Mouse (Mus musculus) megakaryocyte, adult 5-6 weeks (primary cell): Measurements from ENCODE around the gene Gna15. TPM values are rescaled to one million over a fixed set of nuclear protein-coding genes. Genes with fewer than 3 reads are reported as not detected.

Experiments used
- ATAC-seq: 2 replicates; pipeline ENCODE4 v1.8.0; 2016; ENCODE audit warnings: mild to moderate bottlenecking, inconsistent platforms; ENCODE audit not compliant: poor library complexity, severe bottlenecking
- total RNA-seq, 2 experiments: library from RNA; stranded (forward) in 1 of 2; stranded (reverse) in 1 of 2; fragments of 153-499, 151-499 nt in 1 of 2; fragments of 221-1000, 200-1000 nt in 1 of 2; gene quantifications; 2 replicates each; pipeline versions ENCODE4 v1.2.3 to v1.2.4; 2015 to 2017

The Gna15 gene
- total RNA-seq, 2 experiments from 2014 or later, result 31.5 to 34.3 TPM

GRCm38 (mm10) chr10:81452947-81453288 is 71.1 kb downstream of the Gna15 start:
- ATAC-seq, result no peak

Other genes with a start within 250 kb of the Gna15 start
- gene Tjp3, start 232.6 kb downstream of the Gna15 start, total RNA-seq (2015), result 3.4 and 3.7 TPM in 2 replicates
- gene Tjp3, start 232.6 kb downstream of the Gna15 start, total RNA-seq (2017), result 5.0 and 6.5 TPM in 2 replicates
- gene Pip5k1c, start 231.3 kb downstream of the Gna15 start, total RNA-seq (2015), result 28.0 and 31.7 TPM in 2 replicates
- gene Pip5k1c, start 231.3 kb downstream of the Gna15 start, total RNA-seq (2017), result 40.4 and 46.1 TPM in 2 replicates
- gene Cactin, start 203.1 kb downstream of the Gna15 start, total RNA-seq (2015), result 4.5 and 7.4 TPM in 2 replicates
- gene Cactin, start 203.1 kb downstream of the Gna15 start, total RNA-seq (2017), result 16.2 and 20.6 TPM in 2 replicates
- 0.34 and 0.85 TPM in 2 replicates for gene Tbxa2r, start 195.5 kb downstream of the Gna15 start, total RNA-seq (2015)
- gene Tbxa2r, start 195.5 kb downstream of the Gna15 start, total RNA-seq (2017), result 0.07 and 0.28 TPM in 2 replicates
- gene Gipc3, start 181.0 kb downstream of the Gna15 start, total RNA-seq (2015), result not detected in 2 replicates
- gene Gipc3, start 181.0 kb downstream of the Gna15 start, total RNA-seq (2017), result not detected in 2 replicates
- 27.4 and 33.0 TPM in 2 replicates for gene Hmg20b, start 173.7 kb downstream of the Gna15 start, total RNA-seq (2015)
- 18.1 and 24.5 TPM in 2 replicates for gene Hmg20b, start 173.7 kb downstream of the Gna15 start, total RNA-seq (2017)
- 4.1 and 4.6 TPM in 2 replicates for gene Mfsd12, start 166.7 kb downstream of the Gna15 start, total RNA-seq (2015)
- gene Mfsd12, start 166.7 kb downstream of the Gna15 start, total RNA-seq (2017), result 7.4 TPM in 2 replicates
- 0.49 and 1.3 TPM in 2 replicates for gene 4930404N11Rik, start 158.4 kb downstream of the Gna15 start, total RNA-seq (2015)
- gene 4930404N11Rik, start 158.4 kb downstream of the Gna15 start, total RNA-seq (2017), result 0.37 and 0.49 TPM in 2 replicates
- 22.7 and 23.8 TPM in 2 replicates for gene Fzr1, start 145.7 kb downstream of the Gna15 start, total RNA-seq (2015)
- 20.9 and 24.0 TPM in 2 replicates for gene Fzr1, start 145.7 kb downstream of the Gna15 start, total RNA-seq (2017)
- gene Dohh, start 139.8 kb downstream of the Gna15 start, total RNA-seq (2015), result 5.4 and 5.7 TPM in 2 replicates
- 21.9 and 42.4 TPM in 2 replicates for gene Dohh, start 139.8 kb downstream of the Gna15 start, total RNA-seq (2017)
- 0.83 and 2.9 TPM in 2 replicates for gene Gm48551, start 139.8 kb downstream of the Gna15 start, total RNA-seq (2015)
- 0.33 TPM in 1 of 2 replicates, not detected in the other for gene Gm48551, start 139.8 kb downstream of the Gna15 start, total RNA-seq (2017)
- gene Gm48552, start 135.2 kb downstream of the Gna15 start, total RNA-seq (2015), result not detected in 2 replicates
- 0.26 and 1.4 TPM in 2 replicates for gene Gm48552, start 135.2 kb downstream of the Gna15 start, total RNA-seq (2017)
- 30.6 and 34.0 TPM in 2 replicates for gene Smim24, start 131.2 kb downstream of the Gna15 start, total RNA-seq (2015)
- gene Smim24, start 131.2 kb downstream of the Gna15 start, total RNA-seq (2017), result 6.5 and 11.5 TPM in 2 replicates
- gene Nfic, start 68.6 kb downstream of the Gna15 start, total RNA-seq (2015), result 51.4 and 54.5 TPM in 2 replicates
- 6.2 and 8.6 TPM in 2 replicates for gene Nfic, start 68.6 kb downstream of the Gna15 start, total RNA-seq (2017)
- not detected in 2 replicates for gene Celf5, start 41.5 kb downstream of the Gna15 start, total RNA-seq (2015)
- gene Celf5, start 41.5 kb downstream of the Gna15 start, total RNA-seq (2017), result 0.24 TPM in 1 of 2 replicates, not detected in the other
- gene Ncln, start 27.8 kb downstream of the Gna15 start, total RNA-seq (2015), result 55.8 and 62.8 TPM in 2 replicates
- 72.4 and 76.3 TPM in 2 replicates for gene Ncln, start 27.8 kb downstream of the Gna15 start, total RNA-seq (2017)
- gene S1pr4, start 24.1 kb downstream of the Gna15 start, total RNA-seq (2015), result 22.8 and 23.9 TPM in 2 replicates
- 28.1 and 29.3 TPM in 2 replicates for gene S1pr4, start 24.1 kb downstream of the Gna15 start, total RNA-seq (2017)
- gene Gna11, start 21.0 kb upstream of the Gna15 start, total RNA-seq (2015), result 4.9 and 7.8 TPM in 2 replicates
- gene Gna11, start 21.0 kb upstream of the Gna15 start, total RNA-seq (2017), result 7.1 and 8.1 TPM in 2 replicates
- 345 and 384 TPM in 2 replicates for gene Aes, start 35.3 kb upstream of the Gna15 start, total RNA-seq (2015)
- 238 and 282 TPM in 2 replicates for gene Aes, start 35.3 kb upstream of the Gna15 start, total RNA-seq (2017)
- gene Tle2, start 50.3 kb upstream of the Gna15 start, total RNA-seq (2015), result 1.1 and 3.3 TPM in 2 replicates
- 0.51 and 1.8 TPM in 2 replicates for gene Tle2, start 50.3 kb upstream of the Gna15 start, total RNA-seq (2017)
- 1.9 and 8.9 TPM in 2 replicates for gene Tle6, start 76.8 kb upstream of the Gna15 start, total RNA-seq (2015)
- gene Tle6, start 76.8 kb upstream of the Gna15 start, total RNA-seq (2017), result 6.5 and 11.4 TPM in 2 replicates
- 1.7 and 2.0 TPM in 2 replicates for gene BC025920, start 82.0 kb upstream of the Gna15 start, total RNA-seq (2015)
- gene BC025920, start 82.0 kb upstream of the Gna15 start, total RNA-seq (2017), result 2.3 and 2.4 TPM in 2 replicates
- gene Sirt6, start 103.6 kb upstream of the Gna15 start, total RNA-seq (2015), result 6.3 and 8.0 TPM in 2 replicates
- 2.5 and 6.4 TPM in 2 replicates for gene Sirt6, start 103.6 kb upstream of the Gna15 start, total RNA-seq (2017)
- 1.0 and 1.1 TPM in 2 replicates for gene Ankrd24, start 104.3 kb upstream of the Gna15 start, total RNA-seq (2015)
- 1.7 and 1.8 TPM in 2 replicates for gene Ankrd24, start 104.3 kb upstream of the Gna15 start, total RNA-seq (2017)
- 3.0 and 5.4 TPM in 2 replicates for gene Gm10778, start 124.8 kb upstream of the Gna15 start, total RNA-seq (2015)
- gene Gm10778, start 124.8 kb upstream of the Gna15 start, total RNA-seq (2017), result 3.4 and 4.9 TPM in 2 replicates
- gene Zfp433, start 180.6 kb upstream of the Gna15 start, total RNA-seq (2015), result 16.6 and 23.7 TPM in 2 replicates
- gene Zfp433, start 180.6 kb upstream of the Gna15 start, total RNA-seq (2017), result 7.9 and 13.9 TPM in 2 replicates
- 1.3 and 4.1 TPM in 2 replicates for gene Gm3055, start 246.9 kb upstream of the Gna15 start, total RNA-seq (2015)
- 0.89 and 2.3 TPM in 2 replicates for gene Gm3055, start 246.9 kb upstream of the Gna15 start, total RNA-seq (2017)